Mouse (Mus musculus) frontal cortex, postnatal 10 days (tissue): ENCODE results near the gene Gm20388.

Source experiments
- DNase-seq, 2 experiments: peaks; one replicate each; pipeline ENCODE4 v3.0.0; 2022; ENCODE audit warnings: low spot score in 2 of 2, mixed read lengths in 1 of 2

Gm20388 gene

GRCm38 (mm10) chr8:120467598-120467997 is 557.0 kb downstream of the Gm20388 start:
- DNase-seq = no peak

DNA sequence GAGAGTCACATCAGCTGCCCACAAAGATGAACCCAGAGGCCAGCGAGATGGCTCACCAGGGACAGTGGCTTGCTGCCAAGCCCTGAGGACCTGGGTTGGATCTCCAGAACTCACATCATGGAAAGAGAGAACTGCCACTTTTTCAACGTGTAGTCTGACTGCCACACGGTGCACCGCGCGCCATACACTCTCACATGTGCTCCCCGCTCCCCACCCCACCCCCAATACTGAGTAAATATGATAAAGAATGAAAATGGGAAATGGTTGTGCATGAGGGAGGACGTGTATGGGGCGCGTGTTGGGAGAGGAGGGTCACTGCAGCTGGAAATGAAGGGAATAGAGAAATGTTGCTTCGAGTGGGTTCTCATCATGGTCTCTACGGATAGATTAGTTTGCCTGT is 559.5 kb downstream of the Gm20388 start:
- no peak for DNase-seq

DNA sequence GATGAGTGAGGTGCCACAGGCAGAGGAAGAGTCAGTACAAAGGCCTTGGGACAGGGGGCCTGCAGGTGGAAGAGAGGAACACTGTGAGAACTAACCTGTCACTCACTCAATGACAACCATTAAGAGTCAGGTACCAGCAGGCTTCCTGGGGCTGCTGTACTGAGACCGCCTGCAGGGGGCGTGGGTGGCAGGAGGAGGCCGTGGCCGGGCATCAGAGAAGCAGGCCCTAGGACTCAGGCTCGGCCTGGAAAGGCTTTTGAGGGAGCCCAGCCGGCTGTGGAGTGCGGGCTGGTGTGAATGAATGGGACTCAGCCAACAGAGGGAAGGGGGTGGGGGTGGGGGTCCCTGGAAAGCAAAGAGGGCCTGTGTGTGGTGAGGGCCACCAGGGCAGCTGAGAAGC is 560.5 kb downstream of the Gm20388 start:
- no peak for DNase-seq

DNA sequence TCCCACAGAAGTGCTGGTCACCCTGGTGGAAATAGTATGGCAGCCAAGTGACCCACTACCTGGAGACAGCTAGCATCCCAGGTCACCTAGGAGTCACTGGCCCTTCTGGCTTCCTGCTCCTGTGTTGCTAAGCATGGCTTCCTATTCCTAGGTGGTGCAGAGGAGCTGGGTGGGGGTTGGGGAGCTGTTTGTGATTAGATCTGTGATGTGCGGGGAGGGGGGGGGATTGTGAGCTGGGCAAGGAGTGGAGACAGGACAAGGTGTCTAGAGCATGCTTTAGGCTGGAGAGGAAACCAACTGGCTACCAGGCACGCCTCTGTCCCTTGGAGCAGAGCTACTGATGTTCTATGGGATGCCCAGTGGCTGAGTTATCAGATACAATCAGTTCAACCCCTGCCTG is 561.1 kb downstream of the Gm20388 start:
- no peak for DNase-seq

- DNase-seq = no peak
Observed at GRCm38 (mm10) chr8:120472230-120472629, 561.6 kb downstream of the Gm20388 start.

GRCm38 (mm10) chr8:120473729-120474364 is 563.2 kb downstream of the Gm20388 start:
- no peak for DNase-seq

DNA sequence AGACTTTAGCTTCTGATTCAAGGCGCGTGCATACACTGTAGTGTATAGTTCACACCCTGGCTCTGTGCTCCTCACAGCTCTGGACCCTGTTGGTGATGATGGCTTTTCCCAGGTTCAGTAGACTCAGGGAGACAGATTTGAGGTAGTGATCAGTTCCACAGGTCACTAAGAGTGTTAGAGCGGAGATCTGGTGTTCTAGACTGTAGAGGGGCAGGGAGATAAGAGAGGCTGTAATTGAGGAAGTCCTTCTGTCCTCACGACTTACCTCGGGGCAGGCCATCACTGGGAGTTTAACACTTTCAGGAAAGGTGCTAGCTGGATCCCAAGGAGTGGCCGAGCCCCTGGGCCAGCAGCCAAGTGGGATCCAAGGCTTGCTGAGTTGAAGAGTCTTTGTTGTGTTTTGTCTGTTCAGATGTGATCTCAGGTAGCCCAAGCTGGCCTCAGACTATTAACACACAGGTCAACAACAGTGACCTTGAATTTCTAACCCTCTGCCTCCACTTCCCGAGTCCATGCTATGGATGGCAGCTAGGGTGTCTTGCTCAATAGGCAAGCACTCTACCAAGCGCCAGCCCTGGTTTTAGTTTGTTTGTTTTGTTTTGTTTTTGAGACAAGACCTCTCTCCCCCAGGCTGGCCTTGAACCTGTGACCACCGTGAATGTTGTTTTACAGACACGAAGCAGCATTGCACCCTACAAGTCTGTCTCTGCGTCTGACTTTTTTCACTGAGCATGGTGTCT is 564.0 kb downstream of the Gm20388 start:
- DNase-seq = no peak

DNA sequence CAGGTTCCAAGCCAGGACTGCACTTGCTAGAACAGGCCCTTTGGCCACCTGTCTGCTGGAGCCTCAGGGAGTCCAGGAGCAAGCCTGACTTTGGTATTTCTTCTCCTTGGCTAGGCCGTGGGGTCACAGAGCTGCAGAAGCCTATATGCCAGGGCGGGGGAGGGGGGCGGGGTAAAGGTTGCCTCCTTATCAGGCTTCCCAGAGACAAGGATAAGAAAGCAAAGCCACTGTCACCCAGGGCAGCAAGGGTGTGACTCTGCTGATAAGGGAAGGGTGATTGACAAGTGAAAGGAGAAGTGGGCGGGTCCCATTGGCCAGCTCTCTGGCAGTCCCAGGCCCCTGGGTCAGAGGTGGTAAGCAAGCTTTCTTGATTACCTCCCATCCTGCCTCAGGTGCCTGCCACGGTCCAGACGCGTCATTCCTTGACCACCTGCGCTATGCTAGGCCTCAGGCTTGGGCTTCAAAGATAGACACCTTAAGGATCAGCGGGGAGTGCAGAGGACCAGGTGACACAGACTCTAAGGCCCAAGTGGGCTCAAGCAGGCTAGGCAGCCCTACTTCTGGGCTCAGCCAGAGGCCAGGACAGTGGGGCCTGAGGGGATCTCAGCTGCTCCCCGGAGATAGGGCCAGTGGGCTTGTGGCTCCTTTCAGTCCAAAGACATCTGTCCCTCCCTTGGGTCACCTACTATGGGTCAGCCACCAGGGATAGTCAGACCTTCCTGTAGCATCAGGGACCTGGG is 565.0 kb downstream of the Gm20388 start:
- no peak for DNase-seq

DNA sequence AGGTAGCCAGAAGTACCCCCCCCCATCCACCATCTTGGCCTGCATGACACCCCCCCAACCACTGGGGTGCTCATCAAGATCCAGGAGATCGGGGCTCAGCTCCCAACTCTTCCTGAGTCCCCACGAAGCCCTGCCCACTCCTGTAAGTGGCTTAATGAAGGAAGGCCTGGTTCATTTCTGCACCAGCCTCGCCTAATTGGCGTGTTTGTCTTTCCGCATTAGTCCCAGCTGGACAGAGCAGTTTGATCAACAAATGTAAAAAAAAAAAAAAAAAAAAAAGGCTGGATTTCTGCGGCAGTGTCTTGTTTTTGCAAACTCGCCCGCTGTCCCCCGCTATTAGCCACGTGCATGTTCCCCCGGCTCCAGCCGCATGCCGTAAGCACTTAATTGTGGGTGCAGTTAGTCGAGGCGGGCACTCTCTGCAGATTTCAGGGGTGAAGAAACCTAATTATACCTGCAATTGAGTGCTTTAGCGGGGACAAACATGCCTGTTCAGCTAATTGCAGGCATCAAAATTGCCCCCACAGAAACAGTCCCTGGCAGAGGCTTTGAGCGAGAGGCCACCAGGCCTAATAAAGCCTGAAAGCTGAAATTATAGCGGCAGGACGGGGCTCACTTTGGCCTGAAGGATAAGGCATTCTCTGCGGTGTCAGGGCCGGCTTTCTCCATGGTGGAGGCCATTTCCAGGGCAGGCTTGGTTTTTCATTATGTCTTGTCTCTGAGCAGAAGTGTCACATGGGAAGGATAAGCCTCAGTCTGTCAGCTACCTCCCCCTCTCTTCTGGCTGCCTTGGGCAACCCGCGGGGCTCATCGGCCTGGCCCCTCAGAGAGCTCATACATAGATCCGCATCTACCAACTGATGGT is 566.3 kb downstream of the Gm20388 start:
- DNase-seq = no peak

DNA sequence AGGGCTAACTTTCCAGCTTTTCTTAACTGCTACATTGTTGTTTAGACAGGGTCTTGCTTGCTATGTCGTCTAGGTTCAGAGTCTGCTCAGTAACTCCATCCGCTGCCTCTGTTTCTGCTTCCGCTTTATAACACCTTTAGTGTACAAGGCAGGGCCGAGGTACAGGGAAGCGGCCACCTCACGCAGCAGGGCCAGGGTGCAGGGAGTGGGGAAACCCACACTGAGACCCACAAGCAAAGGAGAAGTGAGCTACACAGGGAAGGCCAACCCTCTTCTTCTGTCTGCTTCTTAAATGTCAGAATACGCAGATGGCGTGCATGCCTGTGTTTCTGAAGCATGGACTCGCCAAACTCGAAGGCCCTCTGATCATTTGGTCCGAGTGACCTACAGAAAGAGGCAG is 568.1 kb downstream of the Gm20388 start:
- no peak for DNase-seq

- no peak for DNase-seq
Observed at GRCm38 (mm10) chr8:120479691-120480090, 569.0 kb downstream of the Gm20388 start.

DNA sequence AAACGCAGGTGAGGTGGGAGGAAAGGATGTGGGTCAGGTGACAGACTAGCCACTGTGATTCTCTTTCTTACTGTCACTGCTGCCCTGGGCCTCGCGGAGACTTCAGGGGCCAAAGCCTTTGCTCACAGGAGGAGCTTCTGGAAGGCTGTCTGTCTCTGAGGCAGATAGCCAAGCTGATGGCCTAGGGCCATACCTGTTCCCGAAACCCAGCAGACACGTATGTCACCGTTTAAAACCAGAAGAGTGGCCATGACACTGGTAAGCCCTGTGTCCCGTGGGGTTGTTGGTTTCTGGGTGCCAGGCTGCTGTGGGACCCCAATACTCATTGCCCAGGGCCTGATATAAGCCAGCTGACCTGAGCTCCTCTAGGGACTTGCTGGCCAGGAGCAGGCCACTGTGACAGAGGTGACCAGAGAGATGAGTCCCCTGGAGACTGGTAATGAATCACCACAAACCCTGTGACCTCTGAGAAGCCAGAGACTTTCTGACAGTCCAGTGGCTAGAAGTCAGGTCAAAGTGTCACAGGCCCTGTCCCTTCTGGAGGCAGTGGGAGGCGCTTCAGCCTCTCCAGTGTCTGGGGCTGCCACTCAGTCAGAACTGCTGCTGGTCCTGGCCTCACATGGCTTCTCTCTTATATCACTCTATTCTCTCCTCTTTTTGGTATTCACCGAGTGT is 571.5 kb downstream of the Gm20388 start:
- DNase-seq = no peak

DNA sequence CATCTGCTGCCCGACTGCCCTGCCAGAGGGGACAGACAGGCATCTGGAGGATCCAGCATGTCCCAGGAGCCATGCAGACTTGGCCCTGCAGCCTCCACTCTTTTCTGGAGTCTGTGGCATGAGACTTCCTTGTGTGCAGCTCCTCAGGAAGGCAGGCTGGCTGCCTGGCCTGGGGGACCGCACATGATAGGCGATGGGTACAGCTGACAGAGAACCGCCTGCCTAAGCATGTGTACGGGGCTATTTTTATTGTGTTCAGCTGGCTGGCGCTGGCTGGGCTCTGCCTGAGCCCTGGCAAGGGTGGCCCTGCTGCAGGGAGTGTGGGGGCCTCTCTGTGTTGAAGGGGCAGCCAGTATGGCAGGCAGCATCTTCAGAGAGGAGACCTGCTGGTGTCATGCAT is 573.8 kb downstream of the Gm20388 start:
- DNase-seq = no peak

DNA sequence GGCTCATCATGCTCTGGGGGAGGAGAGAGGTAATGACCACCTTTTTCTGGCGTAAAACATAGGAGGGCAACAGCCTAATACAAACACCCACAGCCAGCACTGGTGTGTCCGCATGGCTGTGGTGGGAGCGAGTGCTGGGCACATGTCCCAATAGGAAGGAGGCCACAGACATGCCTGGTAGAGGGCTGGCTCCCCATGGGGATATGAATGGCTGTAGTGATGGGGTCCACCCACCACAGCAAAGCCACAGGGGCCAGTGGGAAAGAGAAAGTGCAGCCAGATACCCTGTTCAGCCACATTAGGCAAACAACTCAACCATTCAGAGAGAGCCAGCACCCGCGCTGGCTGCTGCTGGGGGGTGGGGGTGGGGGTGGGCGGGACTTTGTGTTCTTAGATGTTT is 574.5 kb downstream of the Gm20388 start:
- DNase-seq = no peak

GRCm38 (mm10) chr8:120485551-120486476 is 575.2 kb downstream of the Gm20388 start:
- no peak for DNase-seq

- DNase-seq = peak in 1 of 2 experiments; percentile 61
Observed at GRCm38 (mm10) chr8:120486477-120487376, 576.1 kb downstream of the Gm20388 start.

GRCm38 (mm10) chr8:120487377-120487728 is 576.7 kb downstream of the Gm20388 start:
- DNase-seq = no peak

- DNase-seq = peak in 1 of 2 experiments; percentile 74
Observed at GRCm38 (mm10) chr8:120487729-120488510, 577.3 kb downstream of the Gm20388 start.
